Mouse (Mus musculus): ENCODE results near the gene Sept12.

DNA sequence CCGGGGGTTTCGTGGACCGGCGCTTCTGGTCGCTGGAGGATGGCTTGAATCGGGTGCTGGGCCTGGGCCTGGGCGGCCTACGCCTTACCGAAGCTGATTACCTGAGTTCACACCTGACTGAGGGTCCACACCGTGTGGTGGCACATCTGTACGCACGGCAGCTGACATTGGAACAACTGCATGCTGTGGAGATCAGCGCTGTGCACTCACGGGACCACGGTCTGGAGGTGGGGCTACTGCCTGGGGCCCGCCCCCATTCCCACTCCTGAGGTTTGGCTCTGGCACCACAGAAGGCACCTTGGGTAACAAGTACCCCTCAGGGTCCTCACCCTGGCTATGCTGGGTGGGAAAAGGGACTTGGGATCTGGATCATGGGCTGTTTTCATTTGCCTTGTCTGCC lies 58.2 kb downstream of the Sept12 start:
- no peak for TF ChIP-seq TAL1 (IDR thresholded peaks at IDR 0.05; ENCODE audit: low read length)
- TF ChIP-seq GATA1 (IDR thresholded peaks at IDR 0.05; ENCODE audit: low read length) = no peak
